Mouse (Mus musculus) kidney, embryonic 14.5 days (tissue): Measurements from ENCODE around the gene Sfxn3. TPM values are rescaled to one million over a fixed set of nuclear protein-coding genes. Genes with fewer than 3 reads are reported as not detected.
A peak's percentile ranks its signal among the peaks of the same experiment; 100 is the strongest.

ENCODE experiments used
- ATAC-seq: fragments of 200-750 bp; cut with Nextera tagmentation; 2 replicates; pipeline ENCODE4 v1.8.0; 2017; ENCODE audit warnings: moderate number of reproducible peaks, mild to moderate bottlenecking, moderate TSS enrichment, moderate library complexity; ENCODE audit not compliant: low FRiP score, low TSS enrichment
- H3K27ac ChIP-seq: fragments of 300-500 bp; sonication (generic); 2 replicates; pipeline ENCODE4 v1.5.1; 2014; ENCODE audit warnings: low read depth, mild to moderate bottlenecking, low read length, moderate library complexity, mixed read lengths
- H3K27me3 ChIP-seq: fragments of 300-500 bp; sonication (generic); 2 replicates; pipeline ENCODE4 v1.6.1; 2014; ENCODE audit warnings: mild to moderate bottlenecking, low read length; ENCODE audit not compliant: control insufficient read depth, insufficient read depth
- H3K36me3 ChIP-seq: fragments of 300-500 bp; sonication (generic); 2 replicates; pipeline ENCODE4 v1.6.1; 2014; ENCODE audit warnings: low read length, mixed read lengths; ENCODE audit not compliant: control insufficient read depth, insufficient read depth
- H3K4me1 ChIP-seq: fragments of 300-500 bp; sonication (generic); 2 replicates; pipeline ENCODE4 v1.6.1; 2014; ENCODE audit warnings: low read length, mixed read lengths; ENCODE audit not compliant: control insufficient read depth, insufficient read depth
- H3K4me2 ChIP-seq: fragments of 300-500 bp; sonication (generic); replicated peaks from 2 replicates; pipeline ENCODE4 v1.6.1; 2014; ENCODE audit warnings: low read depth, mild to moderate bottlenecking, low read length
- H3K4me3 ChIP-seq: fragments of 300-500 bp; sonication (generic); 2 replicates; pipeline ENCODE4 v1.5.1; 2014; ENCODE audit warnings: mild to moderate bottlenecking, low read length
- H3K9ac ChIP-seq: fragments of 300-500 bp; sonication (generic); 2 replicates; pipeline ENCODE4 v1.6.1; 2014; ENCODE audit warnings: low read depth, mild to moderate bottlenecking, low read length, moderate library complexity
- H3K9me3 ChIP-seq: fragments of 300-500 bp; sonication (generic); 2 replicates; pipeline ENCODE4 v1.6.1; 2016; ENCODE audit warnings: low read length; ENCODE audit not compliant: control insufficient read depth
- WGBS: fragments of 180-500 bp; shearing (Covaris S2); extraction: QIAGEN DNeasy Blood & Tissue Kit; methylation state at CpG from one replicate; pipeline ENCODE4 v1.1.7; 2014; 5-methylcytosine and 5-hydroxymethylcytosine counted together
- polyA plus RNA-seq: library from polyadenylated mRNA; unstranded; fragments of >200 nt; fragmentation: Nextera tagmentation; extraction: Ambion mirVana; gene quantifications from 2 replicates; pipeline ENCODE4 v1.2.1, GENCODE M21; 2014

Gene Sfxn3
- polyA plus RNA-seq, 1 experiment from 2014 or later: 18.3 TPM

DNA sequence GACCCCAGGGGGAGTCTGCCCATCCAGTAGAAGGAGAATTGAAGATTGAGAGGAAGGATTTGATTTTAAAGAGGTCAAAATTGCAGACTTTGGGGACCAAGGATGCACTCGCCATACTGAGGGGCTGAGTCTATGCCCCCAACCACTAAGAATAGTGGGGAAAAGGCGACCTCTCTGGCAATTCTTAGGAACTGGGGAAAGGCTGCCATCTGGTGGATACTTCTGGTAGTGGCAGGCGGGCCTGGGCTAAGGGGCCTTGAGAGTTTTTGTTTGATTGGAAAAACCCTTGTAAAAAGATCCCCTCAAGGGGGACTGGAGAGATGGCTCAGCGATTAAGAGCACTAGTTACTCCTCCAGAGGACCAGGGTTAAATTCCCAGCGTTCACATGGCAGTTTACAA lies 34.0 kb downstream of the Sfxn3 start:
- Histone ChIP-seq H3K4me1 (peaks cover 30% of the 10 kb centered on the region), H3K27me3 (peaks cover 70% of the 10 kb centered on the region), H3K9me3 (no peaks in the 10 kb centered on the region), H3K4me3 (peak overlapping the region; percentile 35; the same call in 1 of the 2 replicates), H3K4me2 (peak overlapping the region; percentile 43), H3K9ac (no peak overlapping the region), H3K36me3 (no peaks in the 10 kb centered on the region), H3K27ac (no peak overlapping the region)
- under 1% methylated on average over 5 of the region's 5 CpGs for WGBS
- no peak for ATAC-seq

- H3K4me1 ChIP-seq: peaks cover 23% of the 10 kb centered on the region
These were observed 34.7 kb downstream of the Sfxn3 start for GRCm38 (mm10) chr19:45081841-45082550.

DNA sequence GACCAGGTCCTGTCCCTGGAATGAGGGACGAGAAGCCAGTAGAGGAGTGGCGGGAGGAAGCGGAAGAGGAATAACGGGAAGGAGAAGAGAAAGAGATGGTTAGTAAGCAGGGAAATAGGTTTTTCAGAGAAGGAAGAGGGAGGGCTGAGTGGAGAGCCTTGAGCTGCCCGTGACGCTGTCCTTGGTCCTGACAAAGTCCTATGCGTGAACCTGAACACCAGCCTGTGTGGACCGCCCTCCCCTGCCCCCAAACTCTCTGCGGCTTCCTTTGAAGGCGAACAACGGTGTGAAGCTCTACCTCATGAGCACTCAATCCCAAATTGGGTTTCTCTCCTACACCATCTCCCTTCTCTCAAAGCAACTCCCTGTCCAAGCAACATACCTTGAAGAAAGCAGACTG lies 50.6 kb downstream of the Sfxn3 start:
- no peak overlapping the region for H3K4me2 ChIP-seq
- no peaks in the 10 kb centered on the region for H3K9me3 ChIP-seq
- no peak overlapping the region for H3K4me3 ChIP-seq
- H3K9ac ChIP-seq: no peak overlapping the region
- H3K27ac ChIP-seq: no peak overlapping the region
- no peaks in the 10 kb centered on the region for H3K4me1 ChIP-seq
- H3K27me3 ChIP-seq: peaks cover 28% of the 10 kb centered on the region
- H3K36me3 ChIP-seq: no peaks in the 10 kb centered on the region
- no peak for ATAC-seq
- WGBS: 16% methylated on average over 11 of the region's 11 CpGs

More at GRCm38 (mm10) chr19:45081841-45082550, 34.7 kb downstream of the Sfxn3 start:
- Histone ChIP-seq H3K27me3 (peaks cover 69% of the 10 kb centered on the region), H3K9ac (no peak overlapping the region), H3K4me3 (no peak overlapping the region), H3K4me2 (no peak overlapping the region), H3K27ac (no peak overlapping the region), H3K36me3 (no peaks in the 10 kb centered on the region), H3K9me3 (no peaks in the 10 kb centered on the region)
- ATAC-seq: no peak
- 15% methylated on average over 11 of the region's 11 CpGs for WGBS

DNA sequence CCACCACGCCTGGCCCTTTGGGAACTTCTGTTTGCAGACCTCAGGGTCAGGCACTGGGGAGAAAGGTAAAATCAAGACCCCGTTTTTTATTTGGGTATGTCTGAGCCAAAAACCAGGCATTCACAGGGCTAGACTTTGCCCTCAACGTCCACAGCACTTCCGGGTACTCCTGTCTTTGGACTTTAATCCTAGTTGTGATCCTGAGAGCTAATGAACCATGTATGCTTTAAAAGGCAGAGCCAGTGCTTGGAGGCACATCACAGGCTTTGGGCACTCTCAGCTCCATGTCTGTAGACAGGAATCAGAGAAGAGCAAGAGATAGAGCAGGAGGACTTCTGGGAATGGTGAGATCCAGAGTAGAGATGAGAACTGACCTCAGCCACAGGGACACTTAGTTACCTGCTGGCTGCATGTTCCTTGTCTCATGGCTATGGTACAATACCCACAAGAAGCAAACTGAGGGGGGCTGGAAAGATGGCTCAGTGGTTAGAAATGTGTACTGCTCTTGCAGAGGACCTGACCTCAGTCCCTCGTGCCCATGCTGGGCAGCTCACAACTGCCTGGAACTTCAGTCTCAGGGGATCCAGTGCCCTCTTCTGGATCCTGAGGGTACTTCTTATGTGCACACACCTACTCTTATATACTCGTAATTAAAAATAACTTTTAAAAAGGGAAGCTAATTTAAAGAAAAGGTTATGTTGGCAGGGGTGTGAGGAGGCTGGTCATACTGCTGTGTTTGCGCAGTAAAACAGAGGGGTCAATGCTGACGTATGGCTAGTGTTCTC lies 53.4 kb downstream of the Sfxn3 start:
- H3K9ac ChIP-seq: no peak overlapping the region
- peaks cover 56% of the 10 kb centered on the region for H3K27me3 ChIP-seq

DNA sequence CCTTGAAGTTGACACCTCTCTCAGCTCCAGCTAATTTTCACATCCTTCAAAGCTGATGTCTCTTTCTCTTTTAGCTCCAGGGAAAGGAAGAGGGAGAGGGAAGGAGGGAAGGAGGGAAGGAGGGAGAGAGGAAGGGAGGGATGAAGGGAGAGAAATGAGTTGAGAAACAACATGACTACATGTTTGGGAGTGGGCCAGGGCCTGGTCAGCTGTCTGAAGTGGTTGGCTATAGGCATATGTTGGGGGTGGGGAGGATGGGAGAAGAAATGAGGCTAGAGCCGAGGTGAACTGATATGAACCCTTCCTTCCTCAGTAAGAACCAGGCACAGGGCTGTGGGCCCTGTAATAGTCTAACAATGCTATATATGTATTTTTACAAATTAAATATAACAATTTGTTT lies 58.3 kb downstream of the Sfxn3 start:
- H3K4me1 ChIP-seq: 0 out of 2 replicates have a peak, but pooled peaks cover 5% of the 10 kb centered on the region
- H3K27me3 ChIP-seq: peaks cover 72% of the 10 kb centered on the region
- WGBS: 37% methylated on average over 1 of the region's 1 CpGs
- H3K4me2 ChIP-seq: no peak overlapping the region
- H3K9me3 ChIP-seq: no peaks in the 10 kb centered on the region
- H3K27ac ChIP-seq: no peak overlapping the region
- H3K36me3 ChIP-seq: no peaks in the 10 kb centered on the region
- H3K9ac ChIP-seq: no peak overlapping the region
- no peak overlapping the region for H3K4me3 ChIP-seq
- no peak for ATAC-seq

More for the DNA sequence above, 53.4 kb downstream of the Sfxn3 start:
- ATAC-seq: no peak
- Histone ChIP-seq H3K36me3 (no peaks in the 10 kb centered on the region), H3K4me1 (0 out of 2 replicates have a peak, but pooled peaks cover 5% of the 10 kb centered on the region), H3K9me3 (no peaks in the 10 kb centered on the region), H3K4me2 (no peak overlapping the region), H3K27ac (no peak overlapping the region), H3K4me3 (no peak overlapping the region)
- 74% methylated on average over 8 of the region's 8 CpGs for WGBS

Other genes starting within 250 kb of the Sfxn3 start
- 35.6 and 60.0 TPM in 2 replicates for gene Slf2, start 116.4 kb upstream of the Sfxn3 start, polyA plus RNA-seq
- gene Sema4g, start 58.4 kb upstream of the Sfxn3 start, polyA plus RNA-seq: 7.0 and 7.2 TPM in 2 replicates
- gene Twnk, start 41.8 kb upstream of the Sfxn3 start, polyA plus RNA-seq: 19.6 and 19.9 TPM in 2 replicates
- 69.9 and 83.2 TPM in 2 replicates for gene Mrpl43, start 41.1 kb upstream of the Sfxn3 start, polyA plus RNA-seq
- 59.1 and 68.2 TPM in 2 replicates for gene Lzts2, start 33.1 kb upstream of the Sfxn3 start, polyA plus RNA-seq
- 1.3 and 1.4 TPM in 2 replicates for gene Pdzd7, start 1.8 kb upstream of the Sfxn3 start, polyA plus RNA-seq
- 10.7 and 10.9 TPM in 2 replicates for gene Kazald1, start 27.7 kb downstream of the Sfxn3 start, polyA plus RNA-seq
- gene Tlx1, start 103.2 kb downstream of the Sfxn3 start, polyA plus RNA-seq: 0.26 TPM in 1 of 2 replicates, not detected in the other
- gene Lbx1, start 188.3 kb downstream of the Sfxn3 start, polyA plus RNA-seq: 0.11 TPM in 1 of 2 replicates, not detected in the other